Mouse (Mus musculus): ENCODE measurements around the gene Camta1.

- TF ChIP-seq CTCF (IDR thresholded peaks at IDR 0.05; ENCODE audit: borderline replicate concordance, control insufficient read depth, extremely low read depth, insufficient read depth, low read length, poor library complexity) = no peak
- TF ChIP-seq POLR2A (IDR thresholded peaks at IDR 0.05; ENCODE audit: control insufficient read depth, extremely low read depth, insufficient read depth, low read length, poor library complexity) = no peak
These were observed 981.3 kb downstream of the Camta1 start for GRCm38 (mm10) chr4:150880364-150880763.
